Mouse (Mus musculus): ENCODE measurements at regions not wholly inside any gene's neighbourhood (a gene's known extent, or its start where the extent isn't known, plus 50 kb on each side); places are given as distances from the start of the nearest gene placed in this dataset.
"Not testable (repeated sequence)": the region's sequence is repeated elsewhere in the genome, so short reads cannot be mapped to it uniquely, and the experiment has no call there.

GRCm38 (mm10) chr6:31126131-31126871, 167.4 kb upstream of the Klf14 start:
- DNase-seq (ENCODE audit: extremely low read depth, insufficient read length, low spot score): peak; percentile 85

GRCm38 (mm10) chr6:31129170-31129569, 170.3 kb upstream of the Klf14 start:
- no peak for DNase-seq (ENCODE audit: extremely low read depth, insufficient read length, low spot score)

- no peak for DNase-seq (ENCODE audit: extremely low read depth, insufficient read length, low spot score)
Observed at GRCm38 (mm10) chr6:31129987-31130386, 171.1 kb upstream of the Klf14 start.

GRCm38 (mm10) chr6:31130522-31130921, 171.6 kb upstream of the Klf14 start:
- DNase-seq (ENCODE audit: extremely low read depth, insufficient read length, low spot score): no peak

GRCm38 (mm10) chr6:31131716-31132115, 172.8 kb upstream of the Klf14 start:
- DNase-seq (ENCODE audit: extremely low read depth, insufficient read length, low spot score): no peak

- no peak for DNase-seq (ENCODE audit: extremely low read depth, insufficient read length, low spot score)
Observed at GRCm38 (mm10) chr6:31132396-31133190, 173.7 kb upstream of the Klf14 start.

- DNase-seq (ENCODE audit: extremely low read depth, insufficient read length, low spot score): no peak
Observed at GRCm38 (mm10) chr6:31133896-31134735, 175.2 kb upstream of the Klf14 start.

GRCm38 (mm10) chr6:31134736-31135077, 175.8 kb upstream of the Klf14 start:
- no peak for DNase-seq (ENCODE audit: extremely low read depth, insufficient read length, low spot score)

GRCm38 (mm10) chr6:31135580-31135979, 176.7 kb upstream of the Klf14 start:
- DNase-seq (ENCODE audit: extremely low read depth, insufficient read length, low spot score): no peak

- no peak for DNase-seq (ENCODE audit: extremely low read depth, insufficient read length, low spot score)
Observed at GRCm38 (mm10) chr6:31136895-31137294, 178.0 kb upstream of the Klf14 start.

GRCm38 (mm10) chr6:31137351-31137750, 178.5 kb upstream of the Klf14 start:
- DNase-seq (ENCODE audit: extremely low read depth, insufficient read length, low spot score): no peak

- no peak for DNase-seq (ENCODE audit: extremely low read depth, insufficient read length, low spot score)
Observed at GRCm38 (mm10) chr6:31140000-31140399, 181.1 kb upstream of the Klf14 start.

- no peak for DNase-seq (ENCODE audit: extremely low read depth, insufficient read length, low spot score)
Observed at GRCm38 (mm10) chr6:31140593-31140992, 181.7 kb upstream of the Klf14 start.

GRCm38 (mm10) chr6:31141486-31141885, 182.6 kb upstream of the Klf14 start:
- no peak for DNase-seq (ENCODE audit: extremely low read depth, insufficient read length, low spot score)

- not testable (repeated sequence) for DNase-seq (ENCODE audit: extremely low read depth, insufficient read length, low spot score)
Observed at GRCm38 (mm10) chr6:31142479-31143007, 183.7 kb upstream of the Klf14 start.

GRCm38 (mm10) chr6:31145687-31146086, 186.8 kb upstream of the Klf14 start:
- DNase-seq (ENCODE audit: extremely low read depth, insufficient read length, low spot score): no peak

GRCm38 (mm10) chr6:31146779-31147178, 187.9 kb upstream of the Klf14 start:
- no peak for DNase-seq (ENCODE audit: extremely low read depth, insufficient read length, low spot score)

GRCm38 (mm10) chr6:31147682-31148081, 188.8 kb upstream of the Klf14 start:
- no peak for DNase-seq (ENCODE audit: extremely low read depth, insufficient read length, low spot score)

- no peak for DNase-seq (ENCODE audit: extremely low read depth, insufficient read length, low spot score)
Observed at GRCm38 (mm10) chr6:31148311-31148856, 189.5 kb upstream of the Klf14 start.

- DNase-seq (ENCODE audit: extremely low read depth, insufficient read length, low spot score): no peak
Observed at GRCm38 (mm10) chr6:31149164-31149563, 190.3 kb upstream of the Klf14 start.

GRCm38 (mm10) chr6:31150416-31150815, 191.5 kb upstream of the Klf14 start:
- no peak for DNase-seq (ENCODE audit: extremely low read depth, insufficient read length, low spot score)

Measured in 3134 (cell line).